Mouse (Mus musculus) bone marrow macrophage, adult 2 months (primary cell): ENCODE results near the gene Arsa.

Experiments used
- CTCF ChIP-seq: IDR thresholded peaks from 2 replicates; pipeline ENCODE4 v1.5.1; 2012; ENCODE audit warnings: low read depth, mild to moderate bottlenecking, low read length, moderate library complexity
- POLR2A ChIP-seq: IDR thresholded peaks from 2 replicates; pipeline ENCODE4 v1.6.1; 2012; ENCODE audit warnings: mild to moderate bottlenecking, low read depth, low read length, borderline replicate concordance

DNA sequence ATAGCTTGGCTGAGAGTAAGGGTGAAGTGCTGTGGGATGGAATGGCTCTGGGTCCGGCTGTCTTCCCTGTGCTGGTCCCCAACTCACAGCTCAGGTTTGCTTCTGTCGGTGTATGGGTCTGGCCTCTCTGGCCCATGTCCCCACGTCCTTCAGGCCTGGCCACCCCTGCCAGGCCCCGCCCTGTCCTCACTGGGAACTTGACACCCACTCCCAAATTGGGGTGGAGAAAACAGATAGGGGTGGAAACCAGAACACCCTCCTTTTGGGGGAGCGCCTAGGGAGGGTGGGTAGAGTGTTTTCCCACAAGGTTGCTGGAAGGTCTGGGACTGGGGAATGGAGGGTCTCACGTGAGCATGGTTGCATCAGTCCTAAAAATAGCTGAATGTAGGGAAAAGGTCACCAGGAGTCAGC is 51.5 kb downstream of the Arsa start, which contains the start of gene Cpt1b:
- no peak for TF ChIP-seq CTCF
- TF ChIP-seq POLR2A = no peak
